Mouse (Mus musculus): Measurements from ENCODE around the gene Lhx8.

DNA sequence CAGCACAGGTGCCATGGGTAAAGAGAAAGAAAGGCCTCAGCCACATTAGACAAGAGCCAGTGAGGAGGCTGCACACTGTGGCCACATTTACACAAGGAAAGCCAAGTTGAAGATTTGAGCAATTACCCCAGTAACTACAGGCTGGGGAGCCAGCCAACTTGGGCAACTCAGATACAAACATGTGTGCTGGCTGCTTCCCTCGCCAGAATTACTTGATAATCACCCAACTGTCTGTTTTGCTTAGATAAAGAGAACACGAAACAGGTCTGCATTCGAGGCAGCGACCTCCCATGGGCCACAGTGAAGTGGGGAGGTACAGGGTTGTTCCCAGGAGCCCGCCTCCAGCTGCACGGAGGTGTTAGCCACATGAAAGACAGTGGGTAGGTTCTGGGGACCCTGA is 33.0 kb downstream of the Lhx8 start:
- no peak for TF ChIP-seq POLR2A (IDR thresholded peaks at IDR 0.05; ENCODE audit: borderline replicate concordance, insufficient read depth, low read length)
- no peak for TF ChIP-seq CTCF (IDR thresholded peaks at IDR 0.05; ENCODE audit: borderline replicate concordance, insufficient read depth, low read depth, low read length)
